Mouse (Mus musculus): ENCODE data around the gene Gm266. TPM values are rescaled to one million over a fixed set of nuclear protein-coding genes. Genes with fewer than 3 reads are reported as not detected.
"Not testable (repeated sequence)": the region's sequence is repeated elsewhere in the genome, so short reads cannot be mapped to it uniquely, and the experiment has no call there.

The Gm266 gene
- polyA plus RNA-seq, 1 experiment: 1.5 TPM

- no peak overlapping the region for H3K4me2 ChIP-seq (ENCODE audit: low read depth)
- TF ChIP-seq MYOD1 (IDR thresholded peaks at IDR 0.05; ENCODE audit: control insufficient read depth in 1 of 3, insufficient read length in 2 of 3, low read depth in 2 of 3) (no peak), MYOG (IDR thresholded peaks at IDR 0.05; ENCODE audit: control insufficient read depth in 1 of 3, insufficient read depth in 1 of 3, insufficient read length in 2 of 3, low read depth in 2 of 3) (no peak), E2F4 (IDR thresholded peaks at IDR 0.05; ENCODE audit: insufficient read depth) (no peak), POLR2AphosphoS2 (IDR thresholded peaks at IDR 0.05; ENCODE audit: insufficient read length, low read depth) (no peak), MAX (IDR thresholded peaks at IDR 0.05; ENCODE audit: low read depth) (no peak), POLR2A (IDR thresholded peaks at IDR 0.05; ENCODE audit: insufficient read length, low read depth) (no peak)
- H3K36me3 ChIP-seq (ENCODE audit: control insufficient read depth, insufficient read depth): no peaks in the 10 kb centered on the region
- H3ac ChIP-seq (ENCODE audit: control insufficient read depth, insufficient read length): no peak overlapping the region
- H3K4me3 ChIP-seq: no peak overlapping the region
- H3K27me3 ChIP-seq (ENCODE audit: control insufficient read depth, insufficient read depth, insufficient read length): no peaks in the 10 kb centered on the region
- no peaks in the 10 kb centered on the region for H3K79me2 ChIP-seq (ENCODE audit: control insufficient read depth, insufficient read depth)
Measured at GRCm38 (mm10) chr12:111513673-111514072, 28.1 kb upstream of the Gm266 start.

GRCm38 (mm10) chr12:111512572-111513063 lies 27.0 kb upstream of the Gm266 start:
- H3K4me3 ChIP-seq: no peak overlapping the region
- TF ChIP-seq CEBPB (IDR thresholded peaks at IDR 0.05; ENCODE audit: insufficient read depth, poor library complexity, severe bottlenecking) (no peak), MYOG (IDR thresholded peaks at IDR 0.05; ENCODE audit: control insufficient read depth in 1 of 3, insufficient read depth in 1 of 3, insufficient read length in 2 of 3, low read depth in 2 of 3) (no peak)
- no peaks in the 10 kb centered on the region for H3K79me2 ChIP-seq (ENCODE audit: control insufficient read depth, insufficient read depth)
- H3K27me3 ChIP-seq (ENCODE audit: control insufficient read depth, insufficient read depth, insufficient read length): no peaks in the 10 kb centered on the region
- H3K4me2 ChIP-seq (ENCODE audit: low read depth): no peak overlapping the region
- no peak overlapping the region for H3ac ChIP-seq (ENCODE audit: control insufficient read depth, insufficient read length)
- no peaks in the 10 kb centered on the region for H3K36me3 ChIP-seq (ENCODE audit: control insufficient read depth, insufficient read depth)

- H3K79me2 ChIP-seq (ENCODE audit: control insufficient read depth, insufficient read depth); H3ac ChIP-seq (ENCODE audit: control insufficient read depth, insufficient read length); H3K4me3 ChIP-seq; H3K4me2 ChIP-seq (ENCODE audit: low read depth); H3K36me3 ChIP-seq (ENCODE audit: control insufficient read depth, insufficient read depth); H3K27me3 ChIP-seq (ENCODE audit: control insufficient read depth, insufficient read depth, insufficient read length): not testable (repeated sequence)
Measured at GRCm38 (mm10) chr12:111508438-111508837, 22.8 kb upstream of the Gm266 start.

- H3K27me3 ChIP-seq (ENCODE audit: control insufficient read depth, insufficient read depth, insufficient read length): no peaks in the 10 kb centered on the region
- H3K4me3 ChIP-seq: no peak overlapping the region
- H3ac ChIP-seq (ENCODE audit: control insufficient read depth, insufficient read length): no peak overlapping the region
- TF ChIP-seq POLR2AphosphoS2 (IDR thresholded peaks at IDR 0.05; ENCODE audit: insufficient read length, low read depth): no peak
- TF ChIP-seq TCF12 (IDR thresholded peaks at IDR 0.05; ENCODE audit: insufficient read depth, poor library complexity, severe bottlenecking): no peak
- no peak for TF ChIP-seq TCF3 (IDR thresholded peaks at IDR 0.05; ENCODE audit: insufficient read length, low read depth)
- TF ChIP-seq MYOG (IDR thresholded peaks at IDR 0.05; ENCODE audit: control insufficient read depth in 1 of 3, insufficient read depth in 1 of 3, insufficient read length in 2 of 3, low read depth in 2 of 3): no peak
- no peak for TF ChIP-seq MAX (IDR thresholded peaks at IDR 0.05; ENCODE audit: low read depth)
- no peak for TF ChIP-seq REST (IDR thresholded peaks at IDR 0.05; ENCODE audit: insufficient read depth, insufficient read length)
- TF ChIP-seq CEBPB (IDR thresholded peaks at IDR 0.05; ENCODE audit: insufficient read depth, poor library complexity, severe bottlenecking): no peak
- no peak for TF ChIP-seq USF1 (IDR thresholded peaks at IDR 0.05; ENCODE audit: low read depth)
- TF ChIP-seq POLR2A (IDR thresholded peaks at IDR 0.05; ENCODE audit: insufficient read length, low read depth): no peak
- no peak for TF ChIP-seq MYOD1 (IDR thresholded peaks at IDR 0.05; ENCODE audit: control insufficient read depth in 1 of 3, insufficient read length in 2 of 3, low read depth in 2 of 3)
- TF ChIP-seq E2F4 (IDR thresholded peaks at IDR 0.05; ENCODE audit: insufficient read depth): no peak
- TF ChIP-seq SRF (IDR thresholded peaks at IDR 0.05; ENCODE audit: control insufficient read depth, insufficient read length, low read depth): no peak
- no peak overlapping the region for H3K4me2 ChIP-seq (ENCODE audit: low read depth)
- no peaks in the 10 kb centered on the region for H3K79me2 ChIP-seq (ENCODE audit: control insufficient read depth, insufficient read depth)
- H3K36me3 ChIP-seq (ENCODE audit: control insufficient read depth, insufficient read depth): no peaks in the 10 kb centered on the region
Measured at GRCm38 (mm10) chr12:111507962-111508361, 22.3 kb upstream of the Gm266 start.

GRCm38 (mm10) chr12:111507001-111507400 lies 21.4 kb upstream of the Gm266 start:
- H3K79me2 ChIP-seq (ENCODE audit: control insufficient read depth, insufficient read depth): no peaks in the 10 kb centered on the region
- H3ac ChIP-seq (ENCODE audit: control insufficient read depth, insufficient read length): no peak overlapping the region
- H3K27me3 ChIP-seq (ENCODE audit: control insufficient read depth, insufficient read depth, insufficient read length): no peaks in the 10 kb centered on the region
- no peak for TF ChIP-seq MYOG (IDR thresholded peaks at IDR 0.05; ENCODE audit: control insufficient read depth in 1 of 3, insufficient read depth in 1 of 3, insufficient read length in 2 of 3, low read depth in 2 of 3)
- no peak for TF ChIP-seq MAX (IDR thresholded peaks at IDR 0.05; ENCODE audit: low read depth)
- TF ChIP-seq TCF12 (IDR thresholded peaks at IDR 0.05; ENCODE audit: insufficient read depth, poor library complexity, severe bottlenecking): no peak
- no peak for TF ChIP-seq TCF3 (IDR thresholded peaks at IDR 0.05; ENCODE audit: insufficient read length, low read depth)
- no peak for TF ChIP-seq MYOD1 (IDR thresholded peaks at IDR 0.05; ENCODE audit: control insufficient read depth in 1 of 3, insufficient read length in 2 of 3, low read depth in 2 of 3)
- no peak for TF ChIP-seq SRF (IDR thresholded peaks at IDR 0.05; ENCODE audit: control insufficient read depth, insufficient read length, low read depth)
- no peak for TF ChIP-seq REST (IDR thresholded peaks at IDR 0.05; ENCODE audit: insufficient read depth, insufficient read length)
- TF ChIP-seq POLR2AphosphoS2 (IDR thresholded peaks at IDR 0.05; ENCODE audit: insufficient read length, low read depth): no peak
- TF ChIP-seq POLR2A (IDR thresholded peaks at IDR 0.05; ENCODE audit: insufficient read length, low read depth): no peak
- TF ChIP-seq CEBPB (IDR thresholded peaks at IDR 0.05; ENCODE audit: insufficient read depth, poor library complexity, severe bottlenecking): no peak
- no peak for TF ChIP-seq USF1 (IDR thresholded peaks at IDR 0.05; ENCODE audit: low read depth)
- no peak for TF ChIP-seq E2F4 (IDR thresholded peaks at IDR 0.05; ENCODE audit: insufficient read depth)
- H3K4me3 ChIP-seq: no peak overlapping the region
- H3K36me3 ChIP-seq (ENCODE audit: control insufficient read depth, insufficient read depth): no peaks in the 10 kb centered on the region
- H3K4me2 ChIP-seq (ENCODE audit: low read depth): no peak overlapping the region

Measured in myocyte (in vitro differentiated cells).